In the genomic region with DNA sequence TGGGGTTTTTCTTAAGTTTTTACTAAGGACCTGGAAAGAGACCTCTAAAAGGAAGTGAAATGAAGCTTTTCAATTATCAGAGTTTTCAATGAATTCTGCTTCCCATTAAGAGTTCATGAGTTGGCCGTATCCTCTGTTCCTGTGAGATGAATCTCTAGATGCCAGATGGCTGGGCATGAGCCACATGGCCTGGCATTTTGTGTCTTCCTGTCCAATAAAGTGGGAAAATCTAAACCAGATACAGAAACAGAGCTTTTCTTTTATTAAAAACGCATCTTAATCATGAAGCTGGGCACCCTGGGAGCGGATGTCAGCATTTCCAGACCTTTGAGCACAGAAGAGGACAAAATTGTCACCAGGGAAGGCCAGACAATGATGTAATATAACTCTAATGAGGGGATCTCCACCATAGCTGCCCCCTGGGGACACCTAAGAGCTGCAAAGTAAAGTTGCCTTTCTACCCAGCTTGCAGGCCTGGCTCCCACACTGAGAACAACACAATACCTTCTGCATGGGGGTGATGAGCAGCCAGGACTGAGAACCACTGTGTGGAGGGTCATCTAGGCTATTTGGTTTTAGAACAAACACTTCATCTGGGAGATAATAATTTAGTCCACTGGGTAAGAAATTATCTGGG, we compare ENCODE assay signal across 14 mouse cellular contexts.
DNase-seq lines count a peak whose midpoint lies in the region; TF ChIP-seq lines count a peak whose summit lies in the region.
"Had no signal": no experiment of that assay in that cellular context is flagged by ENCODE, and none has a peak within 500 bp of the region (broad histone marks: within the 10 kb centered on the region; RNA-seq: fewer than 3 reads in every experiment).

No protein-coding gene starts in this region.

- peak; percentile 9 to 64 for DNase-seq in layer of hippocampus, adult 18-20 months (ENCODE audit: low spot score in 2 of 2)
- DNase-seq in layer of hippocampus, adult 9-10 months (ENCODE audit: low spot score), result no peak
- DNase-seq in brain, embryonic 14.5 days (ENCODE audit: low read depth), result peak; percentile 29
- peak; percentile 72 for DNase-seq in cerebellum, adult 9-11 months
- DNase-seq in layer of hippocampus, adult 9-11 months, result peak; percentile 25
- DNase-seq in ovary, adult 18-20 months (ENCODE audit: low spot score), result no peak
- no peak for DNase-seq in kidney, adult 11 months
- DNase-seq: adrenal gland, postnatal 10 days; gastrocnemius, adult 2 months; heart, adult 18-20 months; kidney, adult 18-20 months; kidney, postnatal 36 days; lung, postnatal 14 days; retina, postnatal 1 day had no signal

- no peak for TF ChIP-seq CTCF in brain, embryonic 14.5 days (IDR thresholded peaks at IDR 0.05; ENCODE audit: borderline replicate concordance, extremely low read depth, insufficient read depth, insufficient read length)

- TF ChIP-seq POLR2A in brain, embryonic 14.5 days (IDR thresholded peaks at IDR 0.05; ENCODE audit: borderline replicate concordance, extremely low read depth, insufficient read depth, insufficient read length, poor library complexity, severe bottlenecking), result no peak

Comparison
In these comparisons a context has a peak if more than half of its experiments do, and no peak if none do; other contexts are left out.
1. DNase-seq: peak in layer of hippocampus, adult 18-20 months (2 of 2), brain, embryonic 14.5 days (single experiment), cerebellum, adult 9-11 months (single experiment) and layer of hippocampus, adult 9-11 months (single experiment); none in layer of hippocampus, adult 9-10 months (single experiment), ovary, adult 18-20 months (single experiment) and kidney, adult 11 months (single experiment).